Mouse (Mus musculus): ENCODE measurements around the gene Bcl11a. TPM values are rescaled to one million over a fixed set of nuclear protein-coding genes. Genes with fewer than 3 reads are reported as not detected.

Gene Bcl11a
- polyA plus RNA-seq, 1 experiment: 0.23 TPM

GRCm38 (mm10) chr11:24136084-24136785, 58.4 kb downstream of the Bcl11a start:
- Histone ChIP-seq H3K4me3 (ENCODE audit: insufficient read depth, low read length) (no peak overlapping the region), H3K4me1 (ENCODE audit: control insufficient read depth, insufficient read depth, low read length) (no peaks in the 10 kb centered on the region), H3K27ac (ENCODE audit: insufficient read depth, low read depth, low read length) (no peak overlapping the region)
- TF ChIP-seq CTCF (IDR thresholded peaks at IDR 0.05; ENCODE audit: low read depth, low read length): no peak

GRCm38 (mm10) chr11:24137891-24138290, 60.0 kb downstream of the Bcl11a start:
- TF ChIP-seq CTCF (IDR thresholded peaks at IDR 0.05; ENCODE audit: low read depth, low read length) (no peak), POLR2A (IDR thresholded peaks at IDR 0.05; ENCODE audit: borderline replicate concordance, low read depth, low read length) (no peak)
- Histone ChIP-seq H3K4me3 (ENCODE audit: insufficient read depth, low read length) (no peak overlapping the region), H3K27ac (ENCODE audit: insufficient read depth, low read depth, low read length) (no peak overlapping the region), H3K4me1 (ENCODE audit: control insufficient read depth, insufficient read depth, low read length) (no peaks in the 10 kb centered on the region)

GRCm38 (mm10) chr11:24138600-24139375, 60.9 kb downstream of the Bcl11a start:
- TF ChIP-seq CTCF (IDR thresholded peaks at IDR 0.05; ENCODE audit: low read depth, low read length): no peak
- TF ChIP-seq POLR2A (IDR thresholded peaks at IDR 0.05; ENCODE audit: borderline replicate concordance, low read depth, low read length): no peak
- no peak overlapping the region for H3K27ac ChIP-seq (ENCODE audit: insufficient read depth, low read depth, low read length)
- H3K4me1 ChIP-seq (ENCODE audit: control insufficient read depth, insufficient read depth, low read length): no peaks in the 10 kb centered on the region
- no peak overlapping the region for H3K4me3 ChIP-seq (ENCODE audit: insufficient read depth, low read length)

- Histone ChIP-seq H3K27ac (ENCODE audit: insufficient read depth, low read depth, low read length) (no peak overlapping the region), H3K4me3 (ENCODE audit: insufficient read depth, low read length) (no peak overlapping the region), H3K4me1 (ENCODE audit: control insufficient read depth, insufficient read depth, low read length) (no peaks in the 10 kb centered on the region)
- no peak for TF ChIP-seq POLR2A (IDR thresholded peaks at IDR 0.05; ENCODE audit: borderline replicate concordance, low read depth, low read length)
- no peak for TF ChIP-seq CTCF (IDR thresholded peaks at IDR 0.05; ENCODE audit: low read depth, low read length)
Observed at GRCm38 (mm10) chr11:24139432-24139831, 61.6 kb downstream of the Bcl11a start.

GRCm38 (mm10) chr11:24139952-24140351, 62.1 kb downstream of the Bcl11a start:
- H3K4me1 ChIP-seq (ENCODE audit: control insufficient read depth, insufficient read depth, low read length): no peaks in the 10 kb centered on the region
- H3K27ac ChIP-seq (ENCODE audit: insufficient read depth, low read depth, low read length): no peak overlapping the region
- no peak overlapping the region for H3K4me3 ChIP-seq (ENCODE audit: insufficient read depth, low read length)
- TF ChIP-seq POLR2A (IDR thresholded peaks at IDR 0.05; ENCODE audit: borderline replicate concordance, low read depth, low read length) (no peak), CTCF (IDR thresholded peaks at IDR 0.05; ENCODE audit: low read depth, low read length) (no peak)

- Histone ChIP-seq H3K4me1 (ENCODE audit: control insufficient read depth, insufficient read depth, low read length) (no peaks in the 10 kb centered on the region), H3K4me3 (ENCODE audit: insufficient read depth, low read length) (no peak overlapping the region)
- TF ChIP-seq POLR2A (IDR thresholded peaks at IDR 0.05; ENCODE audit: borderline replicate concordance, low read depth, low read length) (no peak), CTCF (IDR thresholded peaks at IDR 0.05; ENCODE audit: low read depth, low read length) (no peak)
Observed at GRCm38 (mm10) chr11:24140948-24141347, 63.1 kb downstream of the Bcl11a start.

GRCm38 (mm10) chr11:24141479-24142251, 63.8 kb downstream of the Bcl11a start:
- no peak overlapping the region for H3K27ac ChIP-seq (ENCODE audit: insufficient read depth, low read depth, low read length)
- TF ChIP-seq CTCF (IDR thresholded peaks at IDR 0.05; ENCODE audit: low read depth, low read length) (no peak), POLR2A (IDR thresholded peaks at IDR 0.05; ENCODE audit: borderline replicate concordance, low read depth, low read length) (no peak)
- H3K4me1 ChIP-seq (ENCODE audit: control insufficient read depth, insufficient read depth, low read length): no peaks in the 10 kb centered on the region
- H3K4me3 ChIP-seq (ENCODE audit: insufficient read depth, low read length): no peak overlapping the region

More at GRCm38 (mm10) chr11:24140948-24141347, 63.1 kb downstream of the Bcl11a start:
- no peak overlapping the region for H3K27ac ChIP-seq (ENCODE audit: insufficient read depth, low read depth, low read length)

GRCm38 (mm10) chr11:24142316-24142715, 64.5 kb downstream of the Bcl11a start:
- Histone ChIP-seq H3K4me3 (ENCODE audit: insufficient read depth, low read length) (no peak overlapping the region), H3K27ac (ENCODE audit: insufficient read depth, low read depth, low read length) (no peak overlapping the region), H3K4me1 (ENCODE audit: control insufficient read depth, insufficient read depth, low read length) (no peaks in the 10 kb centered on the region)
- TF ChIP-seq CTCF (IDR thresholded peaks at IDR 0.05; ENCODE audit: low read depth, low read length) (no peak), POLR2A (IDR thresholded peaks at IDR 0.05; ENCODE audit: borderline replicate concordance, low read depth, low read length) (no peak)

GRCm38 (mm10) chr11:24144159-24144946, 66.5 kb downstream of the Bcl11a start:
- no peak for TF ChIP-seq POLR2A (IDR thresholded peaks at IDR 0.05; ENCODE audit: borderline replicate concordance, low read depth, low read length)
- TF ChIP-seq CTCF (IDR thresholded peaks at IDR 0.05; ENCODE audit: low read depth, low read length): no peak
- Histone ChIP-seq H3K4me1 (ENCODE audit: control insufficient read depth, insufficient read depth, low read length) (no peaks in the 10 kb centered on the region), H3K4me3 (ENCODE audit: insufficient read depth, low read length) (no peak overlapping the region), H3K27ac (ENCODE audit: insufficient read depth, low read depth, low read length) (no peak overlapping the region)

Measured in bone marrow macrophage, adult 2 months (primary cell).